Mouse (Mus musculus) urinary bladder, postnatal 10 days (tissue): Measurements from ENCODE around the gene Mthfd1l.

ENCODE experiments used
- DNase-seq: peaks from one replicate; pipeline ENCODE4 v3.0.0; 2022; ENCODE audit warnings: low spot score

Mthfd1l gene

GRCm38 (mm10) chr10:3972981-3973588, at the start of gene Mthfd1l:
Mthfd1l (plus strand) TSS chr10:3973118.
- peak; percentile 29 for DNase-seq

GRCm38 (mm10) chr10:3928008-3928545, 44.8 kb upstream of the Mthfd1l start:
- no peak for DNase-seq

- no peak for DNase-seq
Measured at GRCm38 (mm10) chr10:3931831-3932230, 41.1 kb upstream of the Mthfd1l start.

GRCm38 (mm10) chr10:3933311-3933940, 39.5 kb upstream of the Mthfd1l start:
- no peak for DNase-seq

GRCm38 (mm10) chr10:3936864-3937263, 36.1 kb upstream of the Mthfd1l start:
- no peak for DNase-seq

- DNase-seq = no peak
Measured at GRCm38 (mm10) chr10:3939895-3940595, 32.9 kb upstream of the Mthfd1l start.

- no peak for DNase-seq
Measured at GRCm38 (mm10) chr10:3940596-3940975, 32.3 kb upstream of the Mthfd1l start.

- DNase-seq = no peak
Measured at GRCm38 (mm10) chr10:3941054-3941757, 31.7 kb upstream of the Mthfd1l start.

- no peak for DNase-seq
Measured at GRCm38 (mm10) chr10:3942289-3942688, 30.6 kb upstream of the Mthfd1l start.

GRCm38 (mm10) chr10:3943492-3944395, 29.2 kb upstream of the Mthfd1l start:
- no peak for DNase-seq

GRCm38 (mm10) chr10:3946871-3947270, 26.0 kb upstream of the Mthfd1l start:
- DNase-seq = no peak

- DNase-seq = no peak
Measured at GRCm38 (mm10) chr10:3947346-3947745, 25.6 kb upstream of the Mthfd1l start.

- no peak for DNase-seq
Measured at GRCm38 (mm10) chr10:3949306-3949705, 23.6 kb upstream of the Mthfd1l start.

- no peak for DNase-seq
Measured at GRCm38 (mm10) chr10:3956471-3956870, 16.4 kb upstream of the Mthfd1l start.

GRCm38 (mm10) chr10:3958591-3958990, 14.3 kb upstream of the Mthfd1l start:
- no peak for DNase-seq

GRCm38 (mm10) chr10:3969026-3969425, 3.9 kb upstream of the Mthfd1l start:
- DNase-seq = no peak

- no peak for DNase-seq
Measured at GRCm38 (mm10) chr10:3972237-3972636, 681 bp upstream of the Mthfd1l start.

- DNase-seq = peak; percentile 61
Measured at GRCm38 (mm10) chr10:3973589-3974070, 712 bp downstream of the Mthfd1l start.

GRCm38 (mm10) chr10:3974380-3974779, 1.5 kb downstream of the Mthfd1l start:
- no peak for DNase-seq

GRCm38 (mm10) chr10:3975898-3976622, 3.1 kb downstream of the Mthfd1l start:
- DNase-seq = no peak

GRCm38 (mm10) chr10:3976623-3977010, 3.7 kb downstream of the Mthfd1l start:
- DNase-seq = no peak
